Mouse (Mus musculus) neural tube, embryonic 15.5 days (tissue): Measurements from ENCODE around the gene Kcnk12. TPM values are rescaled to one million over a fixed set of nuclear protein-coding genes. Genes with fewer than 3 reads are reported as not detected.

Experiments
- polyA plus RNA-seq: library from polyadenylated mRNA; unstranded; fragments of >200 nt; fragmentation: Nextera tagmentation; extraction: Ambion mirVana; gene quantifications from 2 replicates; pipeline ENCODE4 v1.2.1, GENCODE M21; 2015

Gene Kcnk12
- polyA plus RNA-seq, 1 experiment from 2014 or later = 1.7 TPM

Other genes starting within 250 kb of the Kcnk12 start
- 3.4 and 89.9 TPM in 2 replicates for gene Epcam, start 162.0 kb downstream of the Kcnk12 start, polyA plus RNA-seq
- 57.5 and 67.6 TPM in 2 replicates for gene Msh2, start 125.7 kb downstream of the Kcnk12 start, polyA plus RNA-seq
- gene Rpl36-ps4, start 123.0 kb upstream of the Kcnk12 start, polyA plus RNA-seq = not detected in 2 replicates
- gene Msh6, start 177.1 kb upstream of the Kcnk12 start, polyA plus RNA-seq = 25.2 and 32.9 TPM in 2 replicates